Mouse (Mus musculus) neural tube, embryonic 15.5 days (tissue): ENCODE data around the gene Rab8b. TPM values are rescaled to one million over a fixed set of nuclear protein-coding genes. Genes with fewer than 3 reads are reported as not detected.
A peak's percentile ranks its signal among the peaks of the same experiment; 100 is the strongest.
"Not testable (repeated sequence)": the region's sequence is repeated elsewhere in the genome, so short reads cannot be mapped to it uniquely, and the experiment has no call there.

Experiments
- ATAC-seq: fragments of 200-750 bp; cut with Nextera tagmentation; 2 replicates; pipeline ENCODE4 v1.8.0; 2017; ENCODE audit warnings: mild to moderate bottlenecking, moderate TSS enrichment, moderate library complexity; ENCODE audit not compliant: low FRiP score
- H3K27ac ChIP-seq: fragments of 300-500 bp; sonication (generic); replicated peaks from 2 replicates; pipeline ENCODE4 v1.5.1; 2015; ENCODE audit warnings: mild to moderate bottlenecking, inconsistent platforms
- H3K27me3 ChIP-seq: fragments of 300-500 bp; sonication (generic); replicated peaks from 2 replicates; pipeline ENCODE4 v1.6.1; 2015; ENCODE audit warnings: inconsistent platforms
- H3K36me3 ChIP-seq: fragments of 300-500 bp; sonication (generic); 2 replicates; pipeline ENCODE4 v1.6.1; 2015; ENCODE audit warnings: inconsistent platforms
- H3K4me1 ChIP-seq: fragments of 300-500 bp; sonication (generic); 2 replicates; pipeline ENCODE4 v1.6.1; 2015; ENCODE audit warnings: inconsistent platforms
- H3K4me2 ChIP-seq: fragments of 300-500 bp; sonication (generic); 2 replicates; pipeline ENCODE4 v1.6.1; 2015; ENCODE audit warnings: inconsistent platforms, mild to moderate bottlenecking, moderate library complexity
- H3K4me3 ChIP-seq: fragments of 300-500 bp; sonication (generic); replicated peaks from 2 replicates; pipeline ENCODE4 v1.5.1; 2015; ENCODE audit warnings: mild to moderate bottlenecking, inconsistent platforms
- H3K9ac ChIP-seq: fragments of 300-500 bp; sonication (generic); replicated peaks from 2 replicates; pipeline ENCODE4 v1.6.1; 2015; ENCODE audit warnings: mild to moderate bottlenecking, inconsistent platforms
- H3K9me3 ChIP-seq: fragments of 300-500 bp; sonication (generic); replicated peaks from 2 replicates; pipeline ENCODE4 v1.6.1; 2016; ENCODE audit warnings: inconsistent platforms
- WGBS: fragments of 180-500 bp; shearing (Covaris S2); methylation state at CpG from one replicate; pipeline ENCODE4 v1.1.7; 2015; ENCODE audit warnings: mixed read lengths; 5-methylcytosine and 5-hydroxymethylcytosine counted together
- polyA plus RNA-seq: library from polyadenylated mRNA; unstranded; fragments of >200 nt; fragmentation: Nextera tagmentation; extraction: Ambion mirVana; gene quantifications from 2 replicates; pipeline ENCODE4 v1.2.1, GENCODE M21; 2015

The Rab8b gene
- polyA plus RNA-seq, 1 experiment from 2014 or later, result 30.8 TPM

DNA sequence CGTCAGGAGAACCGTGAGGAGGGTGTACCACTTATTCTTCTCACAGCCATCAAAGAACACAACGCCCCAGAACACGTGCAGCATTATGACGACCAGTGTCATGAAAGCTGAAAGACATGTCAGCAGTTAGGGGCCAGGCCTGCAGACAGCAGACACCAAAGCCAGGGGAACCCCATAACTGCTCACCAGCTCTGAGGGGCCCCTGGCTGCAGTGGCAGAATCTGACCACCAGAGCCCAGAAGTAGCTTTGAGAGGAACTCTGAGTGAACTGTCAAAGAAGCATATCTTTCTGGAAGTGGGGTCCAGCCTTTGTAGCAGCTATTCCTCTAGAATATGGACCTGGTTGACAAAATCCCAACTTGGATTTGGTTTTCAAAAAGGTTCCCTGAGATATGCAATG, 97.2 kb downstream of the Rab8b start:
- not testable (repeated sequence) for H3K27me3 ChIP-seq, H3K4me2 ChIP-seq, ATAC-seq, H3K9me3 ChIP-seq, H3K4me1 ChIP-seq, H3K9ac ChIP-seq, H3K36me3 ChIP-seq, H3K27ac ChIP-seq, H3K4me3 ChIP-seq
- 82% methylated on average over 2 of the region's 5 CpGs for WGBS

DNA sequence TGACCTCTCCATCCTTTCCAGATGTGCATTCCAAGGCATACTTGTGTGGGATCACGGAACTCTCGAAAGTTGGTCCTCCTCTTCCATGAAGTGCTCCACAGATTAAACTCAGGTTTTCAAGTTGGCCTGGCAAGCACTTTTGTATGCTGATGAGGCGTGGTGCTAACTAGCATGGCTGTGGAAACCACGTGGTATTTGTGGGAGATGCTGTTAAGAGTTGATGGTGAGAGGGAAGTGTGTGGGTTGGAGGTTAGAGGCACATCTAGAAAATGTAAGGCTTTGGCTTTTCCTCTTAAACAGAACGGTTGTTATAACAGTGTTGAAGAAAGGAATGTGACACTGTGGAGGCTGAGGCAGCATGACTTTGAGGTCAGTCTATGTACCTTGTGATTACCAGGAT, 98.5 kb downstream of the Rab8b start:
- H3K4me2 ChIP-seq, result no peak overlapping the region
- no peak overlapping the region for H3K27ac ChIP-seq
- no peak overlapping the region for H3K4me3 ChIP-seq
- H3K27me3 ChIP-seq, result no peaks in the 10 kb centered on the region
- no peaks in the 10 kb centered on the region for H3K36me3 ChIP-seq
- no peaks in the 10 kb centered on the region for H3K9me3 ChIP-seq
- no peaks in the 10 kb centered on the region for H3K4me1 ChIP-seq
- no peak for ATAC-seq
- H3K9ac ChIP-seq, result no peak overlapping the region
- 76% methylated on average over 5 of the region's 5 CpGs for WGBS

DNA sequence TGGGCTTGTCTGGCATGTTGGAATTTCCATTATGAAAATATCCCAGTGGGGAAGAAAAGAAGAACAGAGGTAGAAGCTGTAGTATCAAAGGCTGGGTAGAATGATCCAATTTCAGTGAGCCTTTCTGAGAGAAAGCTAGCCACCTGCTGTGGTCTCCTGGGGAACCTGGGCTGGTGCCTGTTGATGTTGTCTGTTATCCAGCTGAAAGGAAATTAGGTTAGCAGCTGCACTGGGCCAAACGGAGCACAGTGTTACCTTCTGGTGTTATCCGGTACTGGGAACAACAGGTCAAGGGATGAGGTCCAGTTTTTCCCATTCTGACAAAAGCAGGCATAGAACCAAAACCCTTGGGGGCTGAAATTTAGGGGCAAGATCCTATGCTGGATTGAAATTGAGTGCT, 106.1 kb downstream of the Rab8b start:
- Histone ChIP-seq H3K9me3 (no peaks in the 10 kb centered on the region), H3K36me3 (no peaks in the 10 kb centered on the region), H3K27ac (no peak overlapping the region), H3K9ac (no peak overlapping the region), H3K4me3 (no peak overlapping the region), H3K4me2 (no peak overlapping the region), H3K4me1 (no peaks in the 10 kb centered on the region), H3K27me3 (no peaks in the 10 kb centered on the region)
- 11% methylated on average over 2 of the region's 2 CpGs for WGBS
- no peak for ATAC-seq

DNA sequence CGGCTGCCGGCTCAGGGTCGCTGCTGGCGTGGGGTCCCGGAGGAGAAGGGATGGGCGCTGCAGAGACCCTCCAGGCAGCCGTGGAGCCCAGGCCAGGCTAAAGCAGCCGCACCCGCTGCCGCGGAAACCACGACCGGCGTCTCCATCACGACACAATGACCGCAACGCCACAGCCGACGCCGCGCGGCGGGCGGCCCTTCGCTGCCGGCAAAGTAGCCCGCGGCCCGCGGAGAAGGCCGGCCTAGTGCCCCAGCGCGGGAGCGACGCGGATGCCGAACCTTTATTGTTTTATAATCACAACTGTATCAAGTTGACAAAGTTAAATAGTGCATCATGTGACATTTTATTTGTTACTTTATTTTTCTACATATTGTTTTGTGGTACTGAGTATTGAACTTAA, 113.5 kb downstream of the Rab8b start:
- not testable (repeated sequence) for H3K9me3 ChIP-seq, H3K9ac ChIP-seq, H3K36me3 ChIP-seq, H3K27ac ChIP-seq, H3K4me1 ChIP-seq, ATAC-seq
- 2% methylated on average over 30 of the region's 37 CpGs for WGBS
- peaks cover 14% of the 10 kb centered on the region for H3K27me3 ChIP-seq
- H3K4me3 ChIP-seq, result peak overlapping the region; percentile 34
- H3K4me2 ChIP-seq, result peak overlapping the region; percentile 58

DNA sequence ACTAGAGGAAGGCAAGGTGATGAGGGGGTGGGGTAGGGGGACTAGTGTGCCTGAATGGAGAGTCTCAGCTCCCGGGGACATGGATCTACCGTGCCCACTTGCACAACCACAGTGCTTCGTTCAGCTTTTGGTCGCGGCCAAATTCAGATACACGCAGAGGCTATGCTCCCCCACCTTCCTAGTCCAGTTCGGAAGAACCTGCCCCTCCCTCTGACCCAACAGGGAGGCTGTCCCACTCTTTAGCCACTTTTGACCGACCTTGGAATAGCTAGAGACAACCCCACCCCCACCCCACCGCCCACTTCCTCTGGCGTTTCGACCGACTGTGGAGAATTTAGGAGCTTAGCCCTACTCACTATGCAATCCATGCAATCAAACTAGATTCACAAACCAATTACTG, 117.5 kb downstream of the Rab8b start:
- Histone ChIP-seq H3K36me3 (no peaks in the 10 kb centered on the region), H3K27ac (no peak overlapping the region), H3K9me3 (no peaks in the 10 kb centered on the region), H3K9ac (no peak overlapping the region), H3K4me1 (no peaks in the 10 kb centered on the region), H3K27me3 (peaks cover 14% of the 10 kb centered on the region), H3K4me2 (no peak overlapping the region), H3K4me3 (no peak overlapping the region)
- no peak for ATAC-seq
- WGBS, result 59% methylated on average over 12 of the region's 12 CpGs

DNA sequence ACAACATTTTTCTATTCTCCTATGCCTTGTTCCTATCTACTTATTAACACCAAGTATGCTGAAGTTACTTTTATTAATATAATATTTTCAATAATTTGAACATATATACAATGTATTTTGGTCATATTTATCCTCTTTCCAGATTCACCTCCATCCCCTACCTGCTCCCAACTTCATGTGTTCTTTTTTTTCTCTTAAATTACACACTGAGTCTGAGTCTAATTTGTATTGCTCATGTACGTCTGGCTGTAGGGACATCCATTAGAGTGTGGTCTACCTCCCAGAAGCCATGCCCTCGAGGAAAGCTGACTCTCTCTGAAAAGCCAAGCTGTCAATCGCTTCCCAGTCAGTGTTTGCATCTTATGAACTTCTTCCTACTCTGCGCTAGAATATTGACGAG, 122.7 kb downstream of the Rab8b start, which contains the start of gene Gm10647:
Gm10647 (plus strand) TSS at position 301 of the 400 bp plus-strand sequence.
- peak within 1 kb of the TSS; percentile 79 for H3K4me3 ChIP-seq
- 82% methylated on average over 5 of the region's 5 CpGs for WGBS
- H3K27me3 ChIP-seq, result no peaks in the 10 kb centered on the region; the same call in 1 of the 2 replicates
- no peak for ATAC-seq
- H3K27ac ChIP-seq, result peak within 1 kb of the TSS; percentile 92
- H3K9ac ChIP-seq, result peak within 1 kb of the TSS; percentile 82
- no peaks in the 10 kb centered on the region for H3K9me3 ChIP-seq
- no peaks in the 10 kb centered on the region for H3K36me3 ChIP-seq
- H3K4me2 ChIP-seq, result peak within 1 kb of the TSS; percentile 65
- H3K4me1 ChIP-seq, result peaks cover 16% of the 10 kb centered on the region

DNA sequence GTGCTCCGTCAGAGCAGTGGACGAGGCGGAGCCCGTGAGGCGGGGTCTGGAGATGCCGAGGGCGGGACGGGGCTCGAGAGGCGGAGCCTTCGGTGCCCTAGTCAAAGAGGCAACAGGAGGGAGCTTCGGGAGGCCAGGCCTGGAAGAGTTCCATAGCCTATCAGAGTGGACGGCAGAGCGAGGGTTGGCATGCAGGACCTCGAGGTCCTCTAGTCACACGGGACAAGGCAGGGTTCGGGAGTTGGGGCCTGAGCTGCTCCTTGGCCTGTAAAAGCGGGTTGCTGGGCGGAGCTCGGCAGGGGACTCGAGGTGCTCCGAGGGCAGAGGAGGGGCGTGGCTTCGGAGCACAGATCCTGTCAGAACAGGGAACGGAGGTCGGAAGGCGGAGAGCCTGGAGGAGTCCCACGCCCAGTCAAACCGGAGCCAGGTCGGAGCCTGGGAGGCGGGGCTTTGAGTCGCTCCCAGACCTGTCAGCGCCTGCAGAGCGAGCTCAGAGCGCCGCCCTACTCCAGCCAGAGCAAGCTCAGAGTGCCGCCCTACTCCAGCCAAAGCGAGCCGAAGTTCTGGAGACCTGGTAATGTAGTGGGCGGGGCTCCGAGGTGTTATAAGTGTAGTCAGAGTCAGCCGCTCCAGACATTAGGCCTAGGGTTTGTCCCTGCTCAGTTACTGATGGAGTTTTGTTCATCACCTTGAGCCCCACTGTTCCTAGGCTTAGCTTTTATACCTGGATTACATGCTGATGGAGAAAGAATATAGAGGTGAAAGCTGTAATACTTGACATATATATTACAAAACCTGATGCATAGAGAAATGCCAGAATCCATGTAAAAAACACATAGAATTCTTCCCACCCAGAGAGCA, 123.8 kb downstream of the Rab8b start, which contains the start of gene Aph1b:
Aph1b (minus strand) TSS at position 27 of the 861 bp plus-strand sequence.
- Histone ChIP-seq H3K9me3 (no peaks in the 10 kb centered on the region), H3K27me3 (no peaks in the 10 kb centered on the region), H3K4me1 (peaks cover 16% of the 10 kb centered on the region), H3K36me3 (no peaks in the 10 kb centered on the region), H3K4me3 (peak within 1 kb of the TSS; percentile 79), H3K9ac (peak within 1 kb of the TSS; percentile 82), H3K27ac (peak within 1 kb of the TSS; percentile 92), H3K4me2 (peak within 1 kb of the TSS; percentile 65)
- peak; percentile 98 for ATAC-seq
- under 1% methylated on average over 41 of the region's 42 CpGs for WGBS

DNA sequence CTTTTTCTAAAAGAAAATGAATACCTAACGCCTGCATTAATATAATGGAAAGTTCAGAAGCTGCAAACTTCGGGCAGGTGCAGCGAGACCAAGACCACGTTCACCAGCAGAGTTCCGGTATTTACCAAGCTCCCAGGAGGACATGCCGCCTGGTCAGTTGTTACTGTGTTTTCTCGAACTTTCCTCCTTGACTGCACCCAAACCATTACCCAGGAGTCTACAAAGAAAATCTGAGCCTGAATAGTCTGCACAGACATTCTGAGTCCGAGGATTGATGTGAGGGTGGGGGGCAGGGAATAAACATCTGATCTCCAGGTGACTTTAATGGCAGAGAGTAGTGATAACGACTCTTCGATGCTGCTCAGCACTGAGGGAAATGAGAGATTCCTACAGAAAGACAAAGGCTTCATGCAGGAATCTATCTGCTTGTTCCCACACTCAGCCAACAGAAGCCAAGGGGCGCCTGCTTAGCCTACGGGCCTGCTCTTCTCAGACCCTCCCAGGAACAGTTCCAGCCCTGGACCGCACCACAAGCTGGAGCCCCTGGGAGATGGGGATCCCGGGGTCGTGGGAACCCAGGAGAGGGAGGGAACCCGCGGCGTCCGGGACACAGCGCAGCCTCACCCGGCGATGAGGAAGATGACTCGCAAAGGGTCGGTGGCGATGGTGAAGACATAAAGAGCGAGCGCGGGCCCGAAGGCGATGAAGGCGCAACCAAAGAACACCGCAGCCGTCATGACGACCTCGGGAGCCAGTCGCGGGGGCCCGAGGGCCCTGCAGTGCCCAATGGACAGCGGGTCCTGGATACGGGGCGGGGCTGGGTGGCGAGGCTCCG, 124.6 kb downstream of the Rab8b start:
- H3K9ac ChIP-seq, result peak overlapping the region; percentile 82
- peaks cover 7% of the 10 kb centered on the region for H3K36me3 ChIP-seq
- peaks cover 16% of the 10 kb centered on the region for H3K4me1 ChIP-seq
- H3K27ac ChIP-seq, result peak overlapping the region; percentile 92
- no peaks in the 10 kb centered on the region for H3K27me3 ChIP-seq
- peak; percentile 64 for ATAC-seq
- under 1% methylated on average over 43 of the region's 43 CpGs for WGBS
- peak overlapping the region; percentile 65 for H3K4me2 ChIP-seq
- no peaks in the 10 kb centered on the region for H3K9me3 ChIP-seq
- H3K4me3 ChIP-seq, result peak overlapping the region; percentile 79

Other genes with a start within 250 kb of the Rab8b start
- gene Car12, start 206.0 kb downstream of the Rab8b start, polyA plus RNA-seq, result 0.81 and 2.1 TPM in 2 replicates
- gene Aph1b, start 124.2 kb downstream of the Rab8b start, polyA plus RNA-seq, result 16.7 and 18.7 TPM in 2 replicates
- gene Gm10647, start 122.6 kb downstream of the Rab8b start, polyA plus RNA-seq, result 0.36 and 0.49 TPM in 2 replicates
- 4.3 and 4.7 TPM in 2 replicates for gene Aph1c, start 85.0 kb downstream of the Rab8b start, polyA plus RNA-seq
- gene Rps27l, start 26.4 kb upstream of the Rab8b start, polyA plus RNA-seq, result 234 and 310 TPM in 2 replicates
- gene Lactb, start 55.8 kb upstream of the Rab8b start, polyA plus RNA-seq, result 12.4 and 12.7 TPM in 2 replicates
- gene Tpm1, start 129.7 kb upstream of the Rab8b start, polyA plus RNA-seq, result 230 and 300 TPM in 2 replicates